Mouse (Mus musculus) fat pad, adult 2 months (tissue): ENCODE results near the gene E2f2.

Experiments
- DNase-seq: peaks from one replicate; pipeline ENCODE4 v3.0.0-alpha.2; 2011; ENCODE audit warnings: low read depth, low spot score; ENCODE audit errors: extremely low read depth

The E2f2 gene

DNA sequence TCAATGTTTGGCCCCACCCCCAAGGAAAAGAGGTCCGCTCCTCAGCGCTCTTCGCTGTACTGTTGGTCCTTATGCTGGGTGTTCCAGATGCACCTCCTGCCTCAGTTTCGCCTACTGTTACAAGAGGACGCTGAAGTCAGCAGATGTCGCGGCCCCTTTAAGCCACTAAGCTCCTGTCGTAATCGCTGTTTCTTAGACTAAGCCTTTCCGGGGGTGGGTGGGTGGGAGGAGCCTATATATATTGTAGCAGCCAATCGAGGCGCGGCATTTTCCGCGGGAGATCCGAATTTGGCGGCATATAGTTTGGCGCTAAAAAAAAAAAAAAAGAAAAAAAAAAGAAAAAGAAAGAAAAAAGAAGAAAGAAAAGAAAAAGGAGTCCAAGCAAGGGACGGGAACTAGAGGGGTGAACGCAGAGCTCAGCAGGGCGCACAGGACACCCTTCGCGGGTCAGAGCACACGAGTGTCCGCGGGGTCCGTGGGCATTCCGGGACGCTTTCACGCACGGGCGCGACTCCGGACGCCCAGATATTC lies at the start of gene E2f2:
TSS of gene E2f2 (plus strand) at position 384 of the 531 bp plus-strand sequence.
- no peak for DNase-seq

DNA sequence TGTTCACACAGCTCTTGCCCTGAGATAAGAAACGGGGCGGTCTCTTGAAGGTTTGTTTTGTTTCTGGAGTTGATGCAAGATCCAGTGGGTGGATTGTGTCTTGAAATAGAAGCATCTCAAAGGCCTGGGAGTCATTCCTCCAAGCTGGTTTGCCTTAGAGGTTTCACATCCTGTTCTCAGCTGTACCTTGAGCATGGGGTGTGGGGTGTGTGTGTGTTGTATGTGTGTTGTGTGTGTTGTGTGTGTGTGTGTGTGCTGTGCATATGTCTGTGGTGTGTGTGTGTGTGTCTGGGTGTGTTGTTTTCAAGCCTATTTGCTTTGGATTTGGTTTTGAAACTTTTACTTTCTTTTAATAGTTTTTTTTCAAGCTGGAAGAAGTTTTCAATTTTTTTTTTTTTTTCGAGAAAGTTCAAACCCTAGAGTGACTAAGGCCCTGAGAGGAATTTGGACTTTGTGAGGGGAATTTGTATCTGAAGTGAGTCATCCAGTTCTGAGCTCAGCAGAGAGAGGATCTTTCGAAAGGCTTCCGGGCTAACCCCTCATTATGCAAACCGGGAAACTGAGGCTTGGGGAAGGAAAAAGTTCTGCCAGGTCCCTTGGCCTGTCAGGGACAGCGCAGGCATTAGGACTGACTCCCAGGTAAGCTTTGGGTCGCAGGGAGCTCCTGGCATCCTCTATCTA lies 48.9 kb upstream of the E2f2 start:
- no peak for DNase-seq

DNA sequence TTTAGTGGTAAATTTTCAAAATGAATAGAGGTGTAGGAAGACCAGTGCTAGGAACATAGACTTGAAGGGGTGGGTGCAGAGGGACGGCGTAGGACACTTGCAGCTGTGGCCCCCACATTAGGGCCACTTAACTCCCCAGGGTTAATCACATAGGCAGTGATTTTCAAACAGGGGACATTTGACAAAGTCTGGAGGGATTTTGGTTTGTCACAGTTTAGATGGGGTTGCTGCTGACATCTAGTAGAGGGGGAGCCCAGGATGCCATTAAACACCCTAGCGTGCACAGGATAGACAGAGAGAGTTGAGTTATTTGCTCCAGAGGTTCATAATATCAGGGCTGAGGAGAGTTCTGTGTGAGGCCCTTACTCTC lies 48.4 kb upstream of the E2f2 start:
- DNase-seq: no peak

DNA sequence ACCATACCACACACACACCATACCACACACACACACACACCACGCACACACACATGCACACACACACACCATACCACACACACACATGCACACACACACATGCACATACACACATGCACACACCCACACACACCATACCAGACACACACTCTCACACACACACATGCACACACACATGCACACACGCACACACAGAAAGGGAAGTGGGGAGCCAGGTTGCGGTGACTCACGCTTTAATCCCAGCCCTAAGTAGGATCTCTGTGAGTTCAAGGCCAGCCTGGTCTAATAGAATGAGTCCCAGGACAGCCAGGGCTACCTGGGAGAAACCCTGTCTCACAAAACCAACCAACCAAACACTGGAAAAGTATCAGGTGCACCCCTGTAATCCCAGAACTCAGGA lies 47.6 kb upstream of the E2f2 start:
- no peak for DNase-seq

DNA sequence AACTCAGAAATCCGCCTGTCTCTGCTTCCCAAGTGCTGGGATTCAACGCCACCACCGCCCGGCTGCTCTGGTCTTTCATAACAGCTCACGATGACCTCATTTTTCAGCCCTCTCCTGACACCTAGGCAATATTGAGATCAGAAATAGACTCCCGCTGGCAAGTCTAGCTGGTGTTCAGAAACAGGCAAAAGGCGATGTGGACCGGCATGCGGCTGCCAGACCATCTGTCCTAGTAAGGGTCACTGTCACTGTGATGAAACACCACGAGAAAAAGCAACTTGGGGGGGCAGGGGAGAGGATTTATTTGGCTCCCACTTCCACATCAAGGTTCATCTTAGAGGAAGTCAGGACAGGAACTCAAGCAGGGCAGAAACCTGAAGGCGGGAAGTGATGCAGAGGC lies 46.7 kb upstream of the E2f2 start:
- no peak for DNase-seq

DNA sequence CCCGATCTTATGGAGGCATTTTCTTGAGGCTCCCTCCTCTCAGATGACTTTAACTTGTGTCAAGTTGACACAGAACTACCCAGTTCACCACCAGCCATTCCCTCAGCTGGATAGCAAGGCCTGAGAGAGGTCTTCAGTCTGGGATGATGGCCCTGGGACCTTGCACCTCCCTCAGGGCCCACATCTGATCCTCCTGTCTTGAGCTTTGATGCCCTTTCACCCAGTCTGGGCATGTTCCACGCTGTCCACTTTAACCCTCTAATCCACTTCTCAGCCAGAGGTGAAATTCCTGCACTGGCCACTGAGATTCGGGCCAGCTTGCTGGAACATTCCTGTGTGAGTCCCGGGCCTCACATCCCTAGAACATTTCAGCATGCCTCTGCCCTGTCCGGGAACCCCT lies 46.2 kb upstream of the E2f2 start:
- no peak for DNase-seq

DNA sequence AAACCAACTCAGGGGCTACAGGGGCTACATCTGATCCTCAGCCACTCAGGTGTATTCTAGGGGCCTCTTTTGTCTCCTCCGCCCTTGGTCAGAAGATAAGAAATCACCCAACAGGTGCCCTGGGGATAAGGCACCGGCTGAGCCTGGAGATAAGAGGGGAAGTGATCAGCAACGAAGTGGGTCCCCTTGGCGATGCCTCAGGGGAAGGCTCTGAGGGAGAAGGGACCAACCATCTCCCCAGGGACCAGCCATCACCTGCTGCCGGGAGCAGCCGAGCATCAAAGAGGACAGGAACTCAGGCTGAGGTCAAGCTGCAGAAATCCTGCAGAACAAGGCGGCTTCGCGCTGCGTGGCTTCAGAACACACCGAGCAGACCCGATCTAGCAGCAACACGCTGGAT lies 44.5 kb upstream of the E2f2 start:
- DNase-seq: no peak

DNA sequence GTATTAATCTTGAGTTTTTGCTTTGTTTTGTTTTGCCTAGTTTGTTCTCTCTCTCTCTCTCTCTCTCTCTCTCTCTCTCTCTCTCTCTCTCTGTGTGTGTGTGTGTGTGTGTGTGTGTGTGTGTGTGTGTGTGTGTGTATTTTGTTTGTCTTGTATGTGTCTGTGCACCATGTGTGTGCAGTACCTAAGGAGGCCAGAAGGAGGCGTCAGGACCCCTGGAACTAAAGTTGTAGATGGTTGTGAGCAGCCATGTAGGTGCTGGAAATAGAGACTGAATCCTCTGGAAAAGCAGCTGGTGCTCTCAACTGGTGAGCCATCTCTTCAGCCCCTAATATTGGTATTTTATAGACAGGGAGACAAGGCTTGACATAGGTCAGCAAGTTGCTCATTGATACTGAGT lies 42.4 kb upstream of the E2f2 start:
- no peak for DNase-seq

DNA sequence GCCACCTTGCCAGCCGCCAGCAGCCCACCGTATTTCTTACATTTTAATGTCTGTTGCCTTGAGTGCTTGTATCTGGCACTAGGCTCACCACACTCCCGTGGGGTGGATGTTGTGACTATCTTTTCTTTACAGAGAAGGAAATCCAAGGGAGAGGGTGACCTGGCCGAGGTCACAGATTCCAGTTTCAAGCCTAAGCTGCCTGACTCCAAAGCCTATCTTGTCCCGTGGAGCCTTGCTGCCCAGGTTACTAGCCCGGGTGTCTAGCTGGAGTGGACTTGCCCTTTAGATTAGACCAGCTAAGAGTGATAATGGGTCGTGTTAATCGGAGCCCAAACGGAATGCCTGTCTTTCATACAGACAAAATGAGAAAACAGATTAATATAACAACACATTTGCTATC lies 38.4 kb upstream of the E2f2 start:
- DNase-seq: no peak

DNA sequence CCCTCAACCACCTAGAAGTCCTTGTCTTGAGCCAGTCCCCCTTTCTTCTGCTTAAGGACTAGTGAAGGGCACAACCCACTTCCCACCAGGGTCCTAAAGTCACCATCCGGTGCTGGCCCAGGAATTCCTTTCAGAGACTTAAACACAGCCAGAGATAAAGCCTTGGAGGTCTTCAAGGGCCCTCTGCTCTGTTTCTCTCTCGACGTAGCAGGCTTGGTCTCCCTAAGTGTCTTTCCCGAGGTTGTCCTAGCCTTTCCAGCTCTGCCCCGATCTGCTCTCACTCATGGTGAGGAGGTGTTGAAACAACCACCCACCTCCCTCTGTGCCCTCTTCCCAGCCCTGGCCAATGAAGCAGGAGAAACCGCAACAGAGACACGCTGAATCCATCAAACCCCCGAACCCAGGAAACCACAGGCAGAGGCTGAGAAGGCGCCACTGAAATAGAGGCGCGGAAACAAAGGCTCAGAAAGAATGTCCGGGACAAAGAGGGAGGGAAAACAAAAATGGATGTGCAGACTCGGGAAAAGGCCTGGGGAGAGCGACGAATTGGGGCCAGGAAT lies 37.7 kb upstream of the E2f2 start:
- no peak for DNase-seq

DNA sequence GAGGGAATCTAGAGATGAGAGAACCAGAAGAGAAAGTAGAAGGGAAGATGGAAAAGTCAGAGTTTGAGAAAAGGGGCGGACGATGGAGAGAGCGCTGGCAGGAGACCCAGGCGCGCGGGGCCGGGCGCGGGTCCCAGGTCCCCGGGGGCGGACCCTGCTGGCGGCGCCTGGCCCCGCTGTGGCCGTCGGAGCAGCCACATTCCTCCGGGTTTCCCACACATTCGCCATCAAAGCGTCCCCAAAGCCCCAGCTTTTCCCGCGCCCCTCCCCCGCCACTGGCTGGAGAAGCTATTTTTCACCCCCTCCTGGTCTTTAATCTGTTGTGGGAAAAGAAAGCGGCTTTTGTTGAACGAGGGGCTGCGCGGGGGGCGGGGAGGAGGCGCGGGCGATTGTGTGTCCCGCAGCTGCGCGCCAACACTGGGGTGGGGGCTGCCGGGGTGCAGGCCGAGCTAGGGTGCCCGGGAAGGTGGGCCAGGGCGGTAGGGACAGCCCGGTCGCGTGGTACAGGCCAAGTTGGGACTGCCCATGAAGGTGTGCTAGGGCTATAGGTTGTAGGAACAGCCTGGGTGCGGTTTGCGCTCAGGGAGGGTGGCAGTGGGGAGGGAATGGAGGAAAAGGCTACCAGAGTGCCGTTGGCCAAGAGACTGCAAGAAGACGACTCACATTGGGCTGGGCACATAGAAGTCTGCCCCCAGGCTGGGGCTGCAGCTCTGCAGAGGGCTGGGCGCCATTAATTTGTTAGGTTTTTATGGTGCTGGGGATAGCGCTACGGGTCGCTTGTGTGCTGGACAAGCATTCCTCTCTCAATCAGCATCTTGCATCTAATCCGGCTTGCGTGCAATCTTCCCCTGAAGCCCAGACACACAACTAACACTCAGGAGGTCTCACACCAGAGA lies 37.0 kb upstream of the E2f2 start:
- DNase-seq: no peak

DNA sequence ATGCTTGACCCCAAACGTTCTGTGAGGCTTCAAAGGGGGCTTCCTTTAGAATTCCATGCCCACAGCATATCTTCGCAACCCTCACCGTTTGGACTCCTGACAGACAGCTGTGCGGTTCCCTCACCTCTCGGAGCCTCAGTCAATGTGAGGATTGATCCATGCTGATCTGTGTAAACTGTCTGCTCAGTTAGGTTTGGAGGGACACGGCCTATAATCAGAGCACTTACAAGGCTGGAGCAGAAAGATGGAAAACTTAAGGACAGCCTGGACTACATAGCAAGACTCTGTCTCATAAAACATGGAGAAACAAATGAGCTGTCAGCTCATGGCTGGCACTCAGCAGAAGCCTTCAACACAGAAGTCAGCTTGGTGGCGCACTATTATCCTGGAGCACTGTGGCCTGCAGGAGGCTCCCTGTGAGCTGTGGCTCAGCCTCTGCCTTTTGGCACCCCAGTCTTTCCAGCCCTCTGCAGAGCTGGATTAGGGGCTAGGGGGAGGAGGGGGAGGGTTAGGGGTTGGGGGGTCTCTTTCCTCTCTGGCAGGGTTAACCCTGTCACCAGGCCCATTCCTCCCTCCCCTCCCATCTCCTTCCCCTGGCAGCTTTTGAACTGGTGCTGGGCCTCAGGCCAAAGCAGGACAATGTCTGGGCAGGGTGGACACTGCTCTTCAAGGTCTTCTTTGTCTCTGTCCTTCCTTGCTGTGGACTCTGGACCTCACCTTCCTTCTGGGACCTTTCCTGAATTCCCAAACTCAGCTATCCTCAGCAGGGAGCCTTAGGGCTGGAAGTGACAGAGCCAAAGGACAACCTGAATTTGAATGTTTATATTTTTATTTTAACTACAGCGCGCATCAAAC lies 36.1 kb upstream of the E2f2 start:
- no peak for DNase-seq

DNA sequence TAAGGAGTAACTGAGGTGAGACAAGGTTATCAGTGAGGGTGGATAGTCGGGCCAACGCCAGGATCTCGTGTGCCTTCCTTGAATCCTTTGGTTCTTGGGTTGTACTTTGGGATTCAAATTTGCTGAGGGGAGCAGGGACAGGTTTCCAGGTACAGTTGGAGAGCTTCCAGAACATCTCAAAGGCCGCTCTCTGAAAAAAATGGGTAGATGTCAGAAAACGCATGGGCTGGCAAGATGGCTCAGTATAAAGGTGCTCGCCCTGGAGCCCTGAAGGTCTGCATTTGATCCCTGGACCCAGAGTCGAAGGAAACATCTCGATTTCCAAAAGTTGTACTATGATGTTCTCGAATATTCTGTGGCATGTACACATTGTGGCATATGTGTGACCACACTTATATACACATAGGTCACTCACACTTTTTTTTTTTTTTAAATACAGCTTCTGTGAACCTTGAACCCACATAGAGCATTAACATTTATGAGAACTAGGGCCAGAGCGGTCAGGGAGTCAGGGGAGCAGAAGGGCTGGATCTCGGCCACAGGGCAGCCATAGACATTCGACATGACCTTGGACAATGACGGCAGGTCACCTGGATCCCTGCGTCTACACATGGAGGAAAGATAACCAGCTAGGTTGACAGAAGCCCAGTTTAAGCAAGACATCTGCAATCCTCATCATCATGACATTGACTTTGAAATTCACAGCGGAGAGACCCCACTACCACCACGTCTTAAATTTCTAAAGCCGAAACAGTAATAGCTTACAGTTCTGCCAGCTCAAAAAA lies 32.7 kb upstream of the E2f2 start:
- DNase-seq: no peak

DNA sequence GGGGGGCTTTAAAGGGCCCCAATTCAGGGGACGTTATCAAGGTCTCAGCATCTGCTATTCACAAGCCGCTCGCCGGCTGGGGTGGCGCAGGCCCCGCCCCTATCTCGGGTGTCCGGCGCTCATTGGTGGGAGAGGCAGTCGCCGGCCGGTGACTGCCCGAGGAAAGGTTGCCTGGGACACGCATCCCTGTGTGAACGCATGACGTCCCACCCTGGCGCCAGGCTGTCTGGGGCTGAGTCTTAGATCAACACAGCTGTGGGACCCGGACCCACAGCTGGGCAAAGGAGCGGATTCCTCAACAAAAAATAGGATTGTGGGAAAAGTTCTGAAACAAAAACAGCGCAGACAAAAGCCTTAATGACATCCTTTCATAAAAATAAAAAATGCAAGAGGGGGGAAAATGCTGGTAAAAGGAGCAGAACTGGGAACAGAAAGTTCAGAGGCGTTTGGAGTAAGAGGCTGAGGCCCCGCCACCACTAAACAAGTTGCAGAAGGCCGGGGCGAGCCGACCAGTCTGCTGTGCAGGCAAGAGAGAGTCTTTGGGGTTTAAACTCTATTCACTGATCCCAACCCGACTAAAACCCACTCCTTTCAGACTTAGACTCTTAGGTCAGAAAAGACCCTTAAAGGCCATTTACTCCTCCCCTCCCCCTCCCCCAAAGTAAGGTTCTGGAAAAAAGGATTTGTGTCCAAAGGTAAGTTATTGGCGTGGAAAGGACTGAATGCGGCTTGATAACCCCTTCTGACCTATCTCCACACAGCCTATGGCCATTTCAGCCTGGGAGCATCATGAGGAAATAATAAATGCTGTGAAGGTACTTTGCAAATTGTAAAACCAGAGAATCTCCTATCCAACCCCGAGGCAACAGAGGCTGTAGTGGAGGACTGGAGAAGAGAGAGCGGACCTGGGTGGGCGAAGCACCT lies 31.6 kb upstream of the E2f2 start:
- no peak for DNase-seq

DNA sequence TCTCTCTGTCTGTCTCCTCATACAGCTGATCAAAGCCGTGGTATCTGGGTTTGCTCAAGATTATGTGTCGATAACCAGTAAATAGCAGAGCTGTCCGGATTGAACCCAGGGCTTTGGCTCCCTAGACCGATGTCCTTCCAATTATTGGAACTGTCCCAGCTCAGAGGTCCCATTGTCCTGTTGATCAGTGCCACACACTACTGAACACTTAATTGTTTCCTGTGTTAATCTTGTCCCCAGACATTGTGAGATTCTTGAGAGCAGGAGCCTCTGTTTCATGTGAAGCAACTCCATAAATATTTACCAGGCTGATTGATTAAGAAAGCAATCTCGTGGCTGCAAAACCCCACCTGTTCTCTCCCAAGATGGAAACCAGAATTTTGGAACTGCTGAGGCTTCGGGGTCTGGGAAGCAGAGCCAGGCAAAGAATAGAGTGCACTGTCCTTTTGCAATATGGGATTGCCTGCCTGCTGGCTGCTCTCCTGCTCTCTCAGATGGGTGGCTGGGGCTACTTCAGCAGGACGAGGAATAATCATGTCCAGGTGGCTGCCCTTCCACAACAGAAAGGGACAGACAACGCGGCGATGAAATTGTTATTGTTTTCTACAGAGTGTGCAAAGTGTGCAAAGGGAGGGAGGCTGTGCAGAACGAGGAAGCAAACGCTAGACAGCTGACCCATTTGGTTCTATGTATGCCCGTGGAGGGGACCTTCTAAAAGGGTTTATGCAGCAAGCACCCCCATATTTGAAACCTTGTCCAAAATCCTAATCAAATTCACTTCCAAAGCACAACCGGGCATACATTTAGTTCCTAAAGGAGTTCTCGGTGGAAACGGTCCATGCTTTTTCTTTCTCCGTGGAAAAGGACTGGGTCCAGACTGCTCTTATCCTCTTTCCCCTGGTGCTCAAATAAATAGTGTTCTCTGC lies 29.7 kb upstream of the E2f2 start:
- no peak for DNase-seq

DNA sequence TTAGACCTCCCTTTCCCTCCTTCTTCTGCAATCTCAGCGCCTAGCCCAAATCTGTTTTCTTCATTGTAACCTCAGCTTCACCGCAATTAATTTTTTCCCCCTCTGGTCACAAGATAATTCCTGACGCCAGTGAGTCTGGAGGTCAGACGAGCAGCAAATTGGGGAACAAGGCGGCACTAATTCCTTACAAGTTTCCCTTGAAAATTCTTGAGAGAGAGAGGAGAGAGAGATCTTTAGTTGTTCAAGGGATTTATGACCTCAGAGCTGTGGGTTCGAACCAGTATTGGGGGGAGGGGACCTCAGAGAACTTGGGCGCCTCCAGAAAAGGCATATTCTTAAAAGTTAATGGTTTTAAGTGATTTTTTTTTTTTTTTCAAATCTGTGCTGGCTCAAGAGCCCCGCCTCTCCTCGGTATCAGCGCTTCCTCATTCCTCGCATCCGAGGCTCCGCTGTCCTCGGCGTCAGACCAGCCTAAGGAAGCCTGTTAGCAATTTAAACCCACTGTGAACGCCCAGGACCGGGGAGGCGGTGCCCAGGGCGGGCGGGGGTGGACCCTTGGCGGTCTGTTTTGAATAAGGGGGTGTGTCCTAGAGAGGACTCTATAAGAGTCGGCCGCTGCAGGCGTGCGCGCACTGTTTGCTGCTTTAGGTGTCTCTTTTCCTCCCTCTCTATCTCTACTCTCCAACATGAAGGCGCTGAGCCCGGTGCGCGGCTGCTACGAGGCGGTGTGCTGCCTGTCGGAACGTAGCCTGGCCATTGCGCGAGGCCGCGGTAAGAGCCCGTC lies 28.8 kb upstream of the E2f2 start, which contains the start of gene Id3:
TSS of gene Id3 (plus strand) at position 305 of the 784 bp plus-strand sequence.
- DNase-seq: peak; percentile 23
